Comparison of ENCODE assay signal across 10 mouse cellular contexts in the genomic region with DNA sequence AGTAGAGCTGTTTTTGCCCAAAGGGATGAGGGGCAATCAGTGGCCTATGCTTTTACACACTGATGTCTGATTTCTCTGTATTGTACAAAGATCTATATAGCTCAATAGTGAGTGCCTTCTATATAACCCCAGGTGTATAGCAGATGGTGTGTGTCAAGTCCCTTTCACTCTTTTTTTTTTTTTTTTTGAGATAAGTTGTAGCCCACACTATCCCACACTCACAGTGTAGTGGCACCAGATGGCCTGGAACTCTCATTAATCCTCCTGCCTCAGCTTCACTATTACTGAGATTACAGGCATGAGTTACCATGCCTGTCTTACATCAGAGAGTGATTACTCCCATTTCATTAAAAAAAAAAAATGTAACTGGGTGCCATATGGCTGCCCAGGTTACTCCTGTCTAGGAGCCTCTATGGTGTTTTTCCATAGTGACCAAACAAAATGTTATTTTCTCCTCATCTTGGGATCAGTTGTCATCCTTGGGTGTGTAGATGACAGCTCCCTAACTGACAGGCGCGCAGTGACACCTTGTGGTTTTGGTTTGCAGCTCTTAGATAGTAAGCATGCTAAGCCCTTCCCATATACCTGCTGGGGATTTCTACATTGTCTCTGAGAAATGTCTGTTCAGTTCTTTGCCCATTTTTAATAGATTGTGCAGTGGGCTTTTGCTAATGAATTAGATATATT.
DNase-seq lines count a peak whose midpoint lies in the region; ATAC-seq lines count a peak whose summit lies in the region.
"Had no signal": no experiment of that assay in that cellular context is flagged by ENCODE, and none has a peak within 500 bp of the region (broad histone marks: within the 10 kb centered on the region; RNA-seq: fewer than 3 reads in every experiment).

No protein-coding gene starts in this region.

- no peaks in the 10 kb centered on the region for H3K36me3 ChIP-seq in forebrain, embryonic 14.5 days (ENCODE audit: control insufficient read depth, insufficient read depth, low read length)
- H3K36me3 ChIP-seq in neural tube, embryonic 13.5 days, result no peaks in the 10 kb centered on the region
- H3K36me3 ChIP-seq: stomach, embryonic 15.5 days had no signal

- no peak overlapping the region for H3K27ac ChIP-seq in forebrain, embryonic 14.5 days (ENCODE audit: low read depth, low read length)
- H3K27ac ChIP-seq in neural tube, embryonic 13.5 days (replicated peaks), result no peak overlapping the region
- H3K27ac ChIP-seq: macrophage; stomach, embryonic 15.5 days had no signal

- no peaks in the 10 kb centered on the region for H3K27me3 ChIP-seq in forebrain, embryonic 14.5 days (replicated peaks; ENCODE audit: control insufficient read depth, insufficient read depth, low read length)
- H3K27me3 ChIP-seq in neural tube, embryonic 13.5 days, result no peaks in the 10 kb centered on the region
- H3K27me3 ChIP-seq: stomach, embryonic 15.5 days had no signal

- peak; percentile 86 for ATAC-seq in forebrain, embryonic 14.5 days
- ATAC-seq in neural tube, embryonic 13.5 days (ENCODE audit: low read depth), result peak; percentile 52; the same call in 1 of the 2 replicates

- no peak overlapping the region for H3K4me2 ChIP-seq in forebrain, embryonic 14.5 days (ENCODE audit: low read length)
- H3K4me2 ChIP-seq in neural tube, embryonic 13.5 days, result no peak overlapping the region
- H3K4me2 ChIP-seq: stomach, embryonic 15.5 days had no signal

- DNase-seq in embryo, embryonic 10.5 days (ENCODE audit: low spot score), result peak; percentile 9
- DNase-seq in embryo, embryonic 9.5 days (ENCODE audit: extremely low spot score), result no peak
- DNase-seq in right cerebral cortex, adult 18-20 months, result peak; percentile 31
- no peak for DNase-seq in right cerebral cortex, adult 2 months (ENCODE audit: low spot score in 2 of 2)
- DNase-seq in forebrain, embryonic 14.5 days (ENCODE audit: low spot score), result peak; percentile 59
- no peak for DNase-seq in B cell, adult 2 months
- DNase-seq in MN1 (ENCODE audit: low spot score), result no peak

- 56% methylated on average over 2 of the region's 2 CpGs for WGBS in forebrain, embryonic 14.5 days
- 71% methylated on average over 2 of the region's 2 CpGs for WGBS in neural tube, embryonic 13.5 days

- no peak overlapping the region for H3K4me3 ChIP-seq in forebrain, embryonic 14.5 days (ENCODE audit: low read depth, low read length)
- no peak overlapping the region for H3K4me3 ChIP-seq in neural tube, embryonic 13.5 days
- H3K4me3 ChIP-seq: stomach, embryonic 15.5 days had no signal

- no peak overlapping the region for H3K9ac ChIP-seq in forebrain, embryonic 14.5 days (ENCODE audit: low read length)
- no peak overlapping the region for H3K9ac ChIP-seq in neural tube, embryonic 13.5 days
- H3K9ac ChIP-seq: stomach, embryonic 15.5 days had no signal

- no peaks in the 10 kb centered on the region for H3K4me1 ChIP-seq in forebrain, embryonic 14.5 days (ENCODE audit: control insufficient read depth, insufficient read depth, low read length)
- peaks cover 7% of the 10 kb centered on the region for H3K4me1 ChIP-seq in neural tube, embryonic 13.5 days (replicated peaks)
- H3K4me1 ChIP-seq: stomach, embryonic 15.5 days had no signal

- H3K9me3 ChIP-seq in forebrain, embryonic 14.5 days (replicated peaks; ENCODE audit: control insufficient read depth, low read length), result no peaks in the 10 kb centered on the region
- H3K9me3 ChIP-seq in neural tube, embryonic 13.5 days, result no peaks in the 10 kb centered on the region
- H3K9me3 ChIP-seq: stomach, embryonic 15.5 days had no signal

Comparison
In these comparisons a context has a peak if more than half of its experiments do, and no peak if none do; other contexts are left out.
1. DNase-seq: peak in embryo, embryonic 10.5 days (single experiment), right cerebral cortex, adult 18-20 months (single experiment) and forebrain, embryonic 14.5 days (single experiment); none in embryo, embryonic 9.5 days (single experiment), right cerebral cortex, adult 2 months (0 of 2), B cell, adult 2 months (0 of 2) and MN1 (single experiment).